Mouse (Mus musculus) kidney, embryonic 15.5 days (tissue): ENCODE data around the gene Ypel1. TPM values are rescaled to one million over a fixed set of nuclear protein-coding genes. Genes with fewer than 3 reads are reported as not detected.
A peak's percentile ranks its signal among the peaks of the same experiment; 100 is the strongest.

ENCODE experiments used
- ATAC-seq: fragments of 200-750 bp; cut with Nextera tagmentation; replicated peaks from 2 replicates; pipeline ENCODE4 v1.8.0; 2017; ENCODE audit warnings: moderate TSS enrichment; ENCODE audit not compliant: low FRiP score
- H3K27ac ChIP-seq: fragments of 300-500 bp; sonication (generic); 2 replicates; pipeline ENCODE4 v1.5.1; 2015; ENCODE audit warnings: mild to moderate bottlenecking, inconsistent platforms
- H3K27me3 ChIP-seq: fragments of 300-500 bp; sonication (generic); 2 replicates; pipeline ENCODE4 v1.6.1; 2015; ENCODE audit warnings: inconsistent platforms
- H3K36me3 ChIP-seq: fragments of 300-500 bp; sonication (generic); 2 replicates; pipeline ENCODE4 v1.6.1; 2015; ENCODE audit warnings: inconsistent platforms
- H3K4me1 ChIP-seq: fragments of 300-500 bp; sonication (generic); 2 replicates; pipeline ENCODE4 v1.6.1; 2015; ENCODE audit warnings: inconsistent platforms
- H3K4me2 ChIP-seq: fragments of 300-500 bp; sonication (generic); 2 replicates; pipeline ENCODE4 v1.6.1; 2015; ENCODE audit warnings: moderate library complexity, mild to moderate bottlenecking, inconsistent platforms
- H3K4me3 ChIP-seq: fragments of 300-500 bp; sonication (generic); replicated peaks from 2 replicates; pipeline ENCODE4 v1.5.1; 2015; ENCODE audit warnings: mild to moderate bottlenecking, inconsistent platforms
- H3K9ac ChIP-seq: fragments of 300-500 bp; sonication (generic); 2 replicates; pipeline ENCODE4 v1.6.1; 2015; ENCODE audit warnings: mild to moderate bottlenecking, inconsistent platforms
- H3K9me3 ChIP-seq: fragments of 300-500 bp; sonication (generic); replicated peaks from 2 replicates; pipeline ENCODE4 v1.6.1; 2016; ENCODE audit warnings: inconsistent platforms
- WGBS: fragments of 180-500 bp; shearing (Covaris S2); methylation state at CpG from one replicate; pipeline ENCODE4 v1.1.7; 2015; ENCODE audit warnings: mixed read lengths; 5-methylcytosine and 5-hydroxymethylcytosine counted together
- microRNA counts: library from miRNA; unstranded; fragments of <30 nt; microRNA quantifications from one replicate; lab custom pipeline; 2016
- microRNA-seq: library from miRNA; unstranded; fragments of <30 nt; microRNA quantifications from one replicate; pipeline ENCODE4, GENCODE M21; 2016
- polyA plus RNA-seq: library from polyadenylated mRNA; unstranded; fragments of >200 nt; fragmentation: Nextera tagmentation; extraction: Ambion mirVana; gene quantifications from 2 replicates; pipeline ENCODE4 v1.2.1, GENCODE M21; 2015

Ypel1 gene
- polyA plus RNA-seq, 1 experiment from 2014 or later, result 43.5 TPM

DNA sequence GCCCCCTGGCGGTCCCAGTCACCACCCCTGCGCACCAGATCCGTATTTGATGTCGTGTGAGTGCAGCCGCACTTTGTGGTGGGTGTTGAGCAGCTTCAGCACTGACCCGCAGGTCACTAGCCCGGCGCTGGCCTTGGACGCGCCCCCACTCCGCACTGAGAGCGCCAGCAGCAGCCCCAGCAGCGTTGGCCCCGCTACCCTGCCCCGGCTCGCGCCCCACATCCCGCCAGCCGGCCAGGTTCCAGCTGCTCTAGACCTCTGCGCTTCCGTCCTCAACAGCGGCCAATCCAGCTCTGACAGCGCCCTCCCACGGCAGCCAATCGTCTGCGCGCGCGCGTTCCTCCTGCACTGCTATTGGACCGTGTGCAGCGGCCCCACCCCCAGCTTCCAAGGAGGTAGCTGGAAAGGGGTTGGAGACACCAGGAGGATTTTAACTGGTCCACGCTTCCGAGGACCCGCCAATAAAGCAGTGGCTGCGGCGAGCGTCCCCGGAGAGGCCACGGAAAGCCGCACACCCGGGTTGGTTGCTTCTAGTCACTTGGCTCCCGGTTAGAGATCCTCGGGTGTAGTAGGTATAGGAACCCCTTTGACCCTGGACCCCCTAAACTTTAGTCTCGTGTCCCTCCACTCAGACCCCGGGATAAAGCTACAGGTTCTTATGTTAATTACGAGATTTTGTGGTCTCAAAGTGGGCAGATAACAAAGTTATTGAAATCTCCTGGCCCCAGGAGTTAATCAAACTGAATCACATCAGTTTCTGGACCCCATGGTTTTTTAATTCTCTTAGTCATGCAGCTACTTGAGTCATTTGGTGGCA lies 62.8 kb downstream of the Ypel1 start, which contains the start of gene Sdf2l1:
Gene Sdf2l1, minus strand, starts transcription at position 295 of the 817 bp plus-strand sequence.
- no peaks in the 10 kb centered on the region for H3K36me3 ChIP-seq
- no peaks in the 10 kb centered on the region for H3K9me3 ChIP-seq
- no peaks in the 10 kb centered on the region for H3K27me3 ChIP-seq
- WGBS, result under 1% methylated on average over 47 of the region's 47 CpGs
- peak within 1 kb of the TSS; percentile 67 for H3K4me3 ChIP-seq
- peak within 1 kb of the TSS; percentile 64 for H3K27ac ChIP-seq
- peak within 1 kb of the TSS; percentile 98 for H3K4me2 ChIP-seq
- peak within 1 kb of the TSS; percentile 71 for H3K9ac ChIP-seq
- ATAC-seq, result peak; percentile 99
- H3K4me1 ChIP-seq, result peaks cover 20% of the 10 kb centered on the region

DNA sequence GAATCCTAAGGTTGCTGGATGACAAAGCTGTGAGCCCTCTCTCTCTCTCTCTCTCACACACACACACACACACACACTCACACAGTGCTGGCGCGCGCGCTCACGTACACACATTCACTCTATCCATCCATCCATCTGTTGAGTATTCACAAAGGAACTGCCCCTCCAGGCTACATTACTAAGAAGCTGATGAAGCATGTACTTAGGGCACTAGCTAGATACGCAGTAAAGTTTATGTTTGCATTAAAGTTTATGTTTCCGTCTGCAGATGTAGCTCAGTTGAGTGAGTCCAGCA lies 63.4 kb downstream of the Ypel1 start:
- peak overlapping the region; percentile 34 for H3K9ac ChIP-seq
- peak overlapping the region; percentile 98 for H3K4me2 ChIP-seq
- H3K4me3 ChIP-seq, result peak overlapping the region; percentile 67
- peaks cover 20% of the 10 kb centered on the region for H3K4me1 ChIP-seq
- no peaks in the 10 kb centered on the region for H3K9me3 ChIP-seq
- H3K27ac ChIP-seq, result peak overlapping the region; percentile 51; the same call in 1 of the 2 replicates
- H3K27me3 ChIP-seq, result no peaks in the 10 kb centered on the region
- ATAC-seq, result no peak
- H3K36me3 ChIP-seq, result no peaks in the 10 kb centered on the region
- 36% methylated on average over 7 of the region's 7 CpGs for WGBS

MicroRNA genes within 50 kb of the gene (microRNA counts, 519-probe panel; counts per million panel counts)
- microRNA mmu-miR-130b (lab: Ali Mortazavi, UCI) (3,495 counts per million, percentile 90 among the panel's probes with 10 or more counts), microRNA mmu-miR-301b (lab: Ali Mortazavi, UCI) (2,410 counts per million, percentile 36 among the panel's probes with 10 or more counts)

Small RNA genes within 50 kb of the gene (microRNA-seq; reads per million reads assigned to microRNA genes)
- gene Mir130b, result 7,400 reads per million, percentile 94 among the genes with 10 or more reads in this experiment
- 68.2 reads per million, percentile 53 among the genes with 10 or more reads in this experiment for gene Mir301b

Other genes with a start within 250 kb of the Ypel1 start
- gene Spag6l, start 240.2 kb upstream of the Ypel1 start, polyA plus RNA-seq, result 0.48 and 0.51 TPM in 2 replicates
- gene Igll1, start 205.7 kb upstream of the Ypel1 start, polyA plus RNA-seq, result 0.19 and 0.61 TPM in 2 replicates
- 62.8 and 74.7 TPM in 2 replicates for gene Top3b, start 199.0 kb upstream of the Ypel1 start, polyA plus RNA-seq
- gene Vpreb1, start 198.9 kb upstream of the Ypel1 start, polyA plus RNA-seq, result 1.9 and 3.0 TPM in 2 replicates
- gene Ppm1f, start 173.2 kb upstream of the Ypel1 start, polyA plus RNA-seq, result 31.0 and 31.7 TPM in 2 replicates
- gene Mapk1, start 86.3 kb upstream of the Ypel1 start, polyA plus RNA-seq, result 164 and 172 TPM in 2 replicates
- gene Ppil2, start 41.6 kb downstream of the Ypel1 start, polyA plus RNA-seq, result 134 and 145 TPM in 2 replicates
- 57.0 and 57.7 TPM in 2 replicates for gene 2610318N02Rik, start 55.5 kb downstream of the Ypel1 start, polyA plus RNA-seq
- gene Sdf2l1, start 62.7 kb downstream of the Ypel1 start, polyA plus RNA-seq, result 94.1 and 94.2 TPM in 2 replicates
- 10.5 and 11.5 TPM in 2 replicates for gene Ydjc, start 74.9 kb downstream of the Ypel1 start, polyA plus RNA-seq
- 0.53 and 0.60 TPM in 2 replicates for gene Ccdc116, start 77.5 kb downstream of the Ypel1 start, polyA plus RNA-seq
- 360 and 379 TPM in 2 replicates for gene Ube2l3, start 133.0 kb downstream of the Ypel1 start, polyA plus RNA-seq
- 0.44 and 0.73 TPM in 2 replicates for gene Rimbp3, start 138.9 kb downstream of the Ypel1 start, polyA plus RNA-seq
- gene Hic2, start 163.9 kb downstream of the Ypel1 start, polyA plus RNA-seq, result 4.6 and 4.8 TPM in 2 replicates
- 13.3 and 17.7 TPM in 2 replicates for gene Tmem191c, start 206.4 kb downstream of the Ypel1 start, polyA plus RNA-seq